Mouse (Mus musculus): Measurements from ENCODE around the gene Phxr2.

The Phxr2 gene

DNA sequence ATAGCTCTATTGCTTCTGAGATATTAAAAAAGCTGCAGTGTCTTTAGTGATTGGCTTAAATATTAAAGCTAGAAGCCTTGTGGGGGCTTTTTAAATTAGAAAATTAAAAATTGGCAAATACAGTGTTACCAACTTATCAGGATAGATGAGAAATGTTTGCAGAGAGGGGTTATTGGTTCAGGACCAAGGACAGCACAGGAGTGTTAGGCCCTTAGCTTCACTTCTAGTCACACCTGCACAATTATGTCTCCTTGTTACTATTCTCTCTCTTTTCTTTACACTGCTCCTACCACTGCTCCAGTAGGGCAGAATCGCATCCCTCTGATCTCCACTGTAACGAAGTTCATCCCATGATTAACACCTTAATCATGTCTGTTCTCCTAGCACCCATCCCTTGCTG lies 31.0 kb downstream of the Phxr2 start:
- DNase-seq (ENCODE audit: extremely low spot score) = no peak

DNA sequence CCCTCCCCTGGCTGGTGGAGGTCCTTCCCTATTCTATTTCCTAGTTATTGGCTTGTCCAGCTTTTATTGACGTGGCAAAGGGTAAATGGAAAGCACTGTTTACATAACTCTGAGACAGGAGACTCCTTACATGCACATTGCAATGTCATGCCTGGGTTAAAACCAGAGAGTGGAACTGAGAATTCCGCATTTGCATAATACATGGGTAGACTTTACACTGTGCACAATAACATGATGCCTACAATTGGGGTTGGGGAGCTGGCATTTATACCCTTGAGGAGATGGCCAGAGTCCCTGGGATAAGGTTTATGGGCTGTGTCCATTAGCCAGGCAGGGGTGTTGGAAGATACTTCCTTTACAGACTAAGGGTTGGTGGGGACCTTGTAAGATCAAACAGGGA lies 32.8 kb downstream of the Phxr2 start:
- DNase-seq (ENCODE audit: extremely low spot score) = no peak

DNA sequence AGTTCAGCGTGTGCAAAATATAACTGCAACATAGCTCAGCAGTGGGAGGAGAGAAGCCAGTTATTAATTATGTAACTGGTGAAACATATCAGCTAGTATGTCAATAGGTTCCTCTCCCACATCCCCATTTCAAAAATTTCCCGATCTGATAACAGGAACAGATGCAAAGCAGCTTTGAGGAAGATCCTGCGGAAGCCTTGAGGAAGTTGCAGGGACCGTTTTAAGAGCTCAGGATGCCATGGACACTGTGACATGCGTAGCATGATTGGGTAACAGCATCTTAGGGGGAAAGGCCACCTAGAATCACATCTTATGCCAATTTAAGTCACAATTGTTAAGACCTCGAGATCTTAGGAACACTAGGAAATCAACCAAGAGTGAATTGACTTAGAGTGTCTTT lies 36.2 kb downstream of the Phxr2 start:
- no peak for DNase-seq (ENCODE audit: extremely low spot score)

DNA sequence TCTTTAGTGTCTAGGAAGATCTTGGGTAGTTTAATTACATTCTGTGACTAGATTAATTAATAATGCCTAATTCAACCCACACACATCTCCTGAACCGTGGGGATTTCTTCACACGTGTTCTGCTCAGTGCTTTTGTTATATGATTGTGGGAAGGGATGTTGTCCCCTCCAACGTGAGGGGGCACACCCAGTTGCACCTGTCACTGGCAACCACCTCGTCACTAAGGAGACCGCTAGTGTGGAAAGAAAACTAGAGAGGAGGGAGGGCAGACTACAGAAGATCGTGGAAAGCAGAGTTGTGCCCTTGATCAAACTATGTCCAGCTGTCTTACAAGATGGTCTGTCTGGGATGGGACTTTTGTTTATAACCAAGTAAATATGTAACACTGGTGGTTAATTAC lies 40.1 kb downstream of the Phxr2 start:
- no peak for DNase-seq (ENCODE audit: extremely low spot score)

DNA sequence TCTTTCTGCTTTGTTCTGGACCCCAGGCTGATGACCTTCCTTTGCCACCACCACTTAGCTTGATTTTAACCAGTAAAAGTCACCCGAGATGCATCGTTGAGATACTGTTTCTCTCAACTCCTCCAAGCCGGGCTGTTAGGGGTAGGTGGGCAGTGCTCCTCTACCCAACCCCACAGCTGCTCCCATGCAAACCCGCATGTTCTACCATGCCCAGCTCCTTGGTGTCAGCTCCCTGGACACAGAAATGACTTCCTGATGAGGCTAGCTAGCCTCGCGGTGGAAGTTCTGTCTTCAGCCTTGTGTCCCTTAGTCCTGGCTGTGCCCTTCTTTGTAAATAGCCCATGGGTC lies 40.9 kb downstream of the Phxr2 start:
- no peak for DNase-seq (ENCODE audit: extremely low spot score)

DNA sequence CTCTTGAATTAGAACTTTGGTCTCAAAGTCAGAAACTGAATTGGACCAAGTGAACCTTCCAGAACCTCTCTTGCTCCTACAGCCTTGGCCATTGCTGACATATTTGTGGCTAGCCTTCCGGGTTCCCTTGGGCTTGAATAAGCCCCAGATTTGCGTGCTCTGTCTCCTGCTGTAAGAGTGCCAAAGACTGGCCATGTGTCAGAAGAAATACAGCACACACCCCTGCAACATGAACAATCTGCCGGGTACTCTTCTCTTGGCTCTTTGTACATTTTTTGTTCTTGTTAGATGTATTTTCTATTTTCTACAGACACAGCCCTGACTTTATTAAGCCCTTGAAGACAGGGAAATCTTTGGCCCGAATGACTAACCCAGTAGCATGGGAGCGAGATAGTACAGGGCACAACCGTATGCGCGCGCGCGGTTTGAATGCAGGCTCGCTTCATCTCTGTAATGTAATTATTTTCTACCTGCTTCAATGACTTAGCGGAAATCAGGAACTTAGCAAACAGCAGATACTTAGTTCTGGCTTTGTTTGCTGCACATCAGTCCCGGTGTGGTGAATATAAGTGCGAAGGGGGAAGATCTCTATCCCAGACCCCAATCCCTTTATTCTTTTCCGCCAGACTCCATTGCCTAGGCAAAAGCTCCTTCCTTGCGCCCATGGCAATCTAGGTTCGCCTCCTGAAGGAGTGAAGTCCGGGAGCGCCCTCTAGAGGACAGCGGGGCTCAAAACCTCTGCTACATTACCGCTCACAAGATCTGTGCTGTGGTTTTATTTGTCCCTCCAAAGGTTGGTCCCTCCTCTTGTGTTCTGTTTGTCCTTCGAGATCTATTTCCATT lies 41.5 kb downstream of the Phxr2 start:
- peak; percentile 85 for DNase-seq (ENCODE audit: extremely low spot score)

DNA sequence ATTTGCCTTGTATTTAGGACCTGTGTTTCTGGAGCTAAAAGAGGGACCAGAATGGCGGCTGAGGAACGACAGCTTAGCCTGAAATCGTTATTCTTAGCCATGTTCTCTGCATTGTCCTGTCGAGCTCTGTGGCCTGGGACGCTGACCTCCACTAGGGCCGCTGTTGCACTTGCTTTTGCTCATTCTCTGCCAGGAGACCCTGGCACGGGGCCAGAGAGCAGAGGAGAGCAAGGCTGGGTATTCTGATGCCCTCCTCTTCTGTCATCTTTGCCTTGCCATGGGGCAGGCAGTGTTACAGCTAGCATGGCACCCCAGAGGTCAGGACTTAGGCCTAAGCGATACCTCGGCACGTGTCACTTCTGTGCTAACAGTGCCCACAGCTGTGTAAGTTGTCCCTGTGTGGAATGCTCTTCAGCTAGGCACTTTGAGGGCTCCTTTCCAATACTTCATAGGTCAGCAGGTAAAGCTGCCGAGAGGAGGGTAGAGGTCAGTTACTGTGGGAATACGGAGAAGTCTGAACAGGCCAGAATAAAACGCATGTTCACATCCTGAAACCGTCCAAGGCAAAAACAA lies 42.6 kb downstream of the Phxr2 start:
- DNase-seq (ENCODE audit: extremely low spot score) = no peak

DNA sequence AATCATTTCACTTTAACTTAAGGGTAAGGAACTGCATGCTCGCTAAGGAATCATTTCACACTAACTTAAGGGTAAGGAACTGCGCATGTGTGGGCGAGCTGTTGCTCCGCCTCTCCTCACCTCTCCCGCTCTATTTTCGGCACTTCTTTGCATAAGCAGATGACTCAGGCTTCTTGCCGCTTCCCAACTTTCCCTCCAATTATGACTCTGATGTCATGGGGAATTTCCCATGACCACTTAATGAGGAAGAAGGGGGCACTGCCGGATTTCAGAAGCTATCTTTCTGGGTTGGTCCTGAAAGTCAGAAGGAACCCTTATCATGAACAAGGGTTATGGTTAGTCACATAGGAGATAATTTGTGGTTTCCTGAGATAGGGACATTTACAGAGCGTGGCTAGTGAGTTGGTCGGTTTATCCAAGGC lies 44.5 kb downstream of the Phxr2 start:
- no peak for DNase-seq (ENCODE audit: extremely low spot score)

DNA sequence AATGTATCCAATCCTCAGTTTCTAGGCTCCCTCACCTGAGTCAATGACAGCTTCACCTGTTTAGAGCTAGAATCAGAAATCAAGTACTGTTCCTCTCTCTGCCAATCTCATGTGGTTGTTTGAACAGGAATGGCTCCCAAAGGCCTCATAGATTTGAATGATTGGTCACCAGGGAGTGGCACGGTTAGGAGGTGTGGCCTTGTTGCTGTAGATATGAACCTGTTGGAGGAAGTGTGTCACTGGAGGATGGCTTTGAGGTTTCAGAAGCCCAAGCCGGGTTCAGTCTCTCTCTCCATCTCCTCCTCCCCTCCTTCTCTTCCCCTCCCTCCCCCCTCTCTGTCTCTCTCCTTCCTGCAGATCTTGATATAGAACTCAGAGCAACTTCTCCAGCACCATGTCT lies 47.5 kb downstream of the Phxr2 start:
- DNase-seq (ENCODE audit: extremely low spot score) = no peak

DNA sequence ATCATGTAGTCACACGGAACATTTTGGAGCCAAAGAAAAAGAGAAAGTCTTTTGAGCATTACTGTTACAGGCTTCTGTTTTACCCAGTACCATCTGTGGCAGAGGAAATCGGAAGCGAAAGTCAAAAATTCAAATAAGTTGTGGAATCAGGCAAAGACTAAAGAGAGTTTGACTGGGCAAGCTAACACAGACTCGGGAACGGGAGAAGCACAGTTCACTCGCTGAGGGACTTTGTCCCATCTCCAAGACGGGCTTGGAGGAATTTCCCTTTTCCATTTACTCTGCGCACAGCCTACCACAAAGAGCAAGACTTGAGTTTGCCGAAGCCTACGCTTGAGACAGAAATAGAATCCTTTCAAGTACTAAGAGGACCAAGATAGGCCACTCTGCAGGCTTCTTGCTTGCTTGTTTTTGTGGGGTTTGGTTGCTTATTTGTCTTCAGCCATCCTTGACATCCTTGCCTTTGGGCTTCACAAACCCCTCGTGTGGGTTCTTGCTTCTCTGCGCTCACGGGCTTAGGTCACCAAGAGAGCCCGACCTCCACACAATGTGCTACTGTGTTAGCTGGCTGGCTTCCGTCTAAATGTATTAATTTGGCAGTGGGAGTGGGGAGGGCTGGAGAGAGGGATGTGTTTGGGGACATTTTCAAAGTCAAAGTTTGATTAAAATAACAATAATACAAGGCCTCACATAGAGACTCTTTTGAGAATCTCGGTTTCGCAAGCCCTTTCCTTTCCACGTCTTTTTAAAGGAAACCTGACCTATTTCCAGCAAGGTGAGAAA lies 49.8 kb downstream of the Phxr2 start:
- DNase-seq (ENCODE audit: extremely low spot score) = no peak

All from embryo, embryonic 9.5 days (tissue).